Mouse (Mus musculus) heart, postnatal 0 days (tissue): ENCODE measurements around the gene Akap10. TPM values are rescaled to one million over a fixed set of nuclear protein-coding genes. Genes with fewer than 3 reads are reported as not detected.
"Not testable (repeated sequence)": the region's sequence is repeated elsewhere in the genome, so short reads cannot be mapped to it uniquely, and the experiment has no call there.

Source experiments
- ATAC-seq: fragments of 200-750 bp; cut with Nextera tagmentation; 2 replicates; pipeline ENCODE4 v1.8.0; 2017; ENCODE audit warnings: low read depth, moderate number of reproducible peaks, moderate library complexity; ENCODE audit not compliant: insufficient read depth
- DNase-seq: peaks from one replicate; pipeline ENCODE4 v3.0.0-alpha.2; 2016; ENCODE audit warnings: low spot score
- H3K27ac ChIP-seq: fragments of 300-500 bp; sonication (generic); 2 replicates; pipeline ENCODE4 v1.5.1; 2014; ENCODE audit warnings: low read depth, mild to moderate bottlenecking
- H3K27me3 ChIP-seq: fragments of 300-500 bp; sonication (generic); 2 replicates; pipeline ENCODE4 v1.6.1; 2014; ENCODE audit warnings: low read length, mixed read lengths; ENCODE audit not compliant: control insufficient read depth, insufficient read depth
- H3K36me3 ChIP-seq: fragments of 300-500 bp; sonication (generic); replicated peaks from 2 replicates; pipeline ENCODE4 v1.6.1; 2014; ENCODE audit warnings: low read length, mixed read lengths; ENCODE audit not compliant: control insufficient read depth, insufficient read depth
- H3K4me1 ChIP-seq: fragments of 300-500 bp; sonication (generic); 2 replicates; pipeline ENCODE4 v1.6.1; 2014; ENCODE audit warnings: antibody characterized with exemption; ENCODE audit not compliant: control insufficient read depth, insufficient read depth
- H3K4me2 ChIP-seq: fragments of 300-500 bp; sonication (generic); 2 replicates; pipeline ENCODE4 v1.6.1; 2014; ENCODE audit warnings: low read depth, mild to moderate bottlenecking, low read length, moderate library complexity
- H3K4me3 ChIP-seq: fragments of 300-500 bp; sonication (generic); 2 replicates; pipeline ENCODE4 v1.5.1; 2014; ENCODE audit warnings: low read depth, low read length
- H3K9ac ChIP-seq: fragments of 300-500 bp; sonication (generic); replicated peaks from 2 replicates; pipeline ENCODE4 v1.6.1; 2014; ENCODE audit warnings: low read depth, low read length, mixed read lengths
- H3K9me3 ChIP-seq: fragments of 300-500 bp; sonication (generic); replicated peaks from 2 replicates; pipeline ENCODE4 v1.6.1; 2016; ENCODE audit warnings: low read length; ENCODE audit not compliant: control insufficient read depth
- CTCF ChIP-seq: IDR thresholded peaks from 2 replicates; pipeline ENCODE4 v1.5.1; 2016; ENCODE audit warnings: antibody characterized with exemption, control low read depth, low read depth
- EP300 ChIP-seq: IDR thresholded peaks from 2 replicates; pipeline ENCODE4 v1.6.1; 2016; ENCODE audit warnings: antibody characterized with exemption, low read depth
- WGBS: fragments of 180-500 bp; shearing (Covaris S2); extraction: QIAGEN DNeasy Blood & Tissue Kit; methylation state at CpG from one replicate; pipeline ENCODE4 v1.1.7; 2014; 5-methylcytosine and 5-hydroxymethylcytosine counted together
- polyA plus RNA-seq: library from polyadenylated mRNA; unstranded; fragments of >200 nt; fragmentation: Nextera tagmentation; extraction: Ambion mirVana; gene quantifications from 2 replicates; pipeline ENCODE4 v1.2.1, GENCODE M21; 2015
- total RNA-seq: library from RNA; depleted of rRNA; stranded (reverse); fragments of >200 nt; gene quantifications from 2 replicates; pipeline ENCODE4 v1.2.3, GENCODE M21; 2014; ENCODE audit warnings: low replicate concordance; rRNA removed

The Akap10 gene
- total and polyA plus RNA-seq, 2 experiments from 2014 or later, result 8.8 to 25.7 TPM

DNA sequence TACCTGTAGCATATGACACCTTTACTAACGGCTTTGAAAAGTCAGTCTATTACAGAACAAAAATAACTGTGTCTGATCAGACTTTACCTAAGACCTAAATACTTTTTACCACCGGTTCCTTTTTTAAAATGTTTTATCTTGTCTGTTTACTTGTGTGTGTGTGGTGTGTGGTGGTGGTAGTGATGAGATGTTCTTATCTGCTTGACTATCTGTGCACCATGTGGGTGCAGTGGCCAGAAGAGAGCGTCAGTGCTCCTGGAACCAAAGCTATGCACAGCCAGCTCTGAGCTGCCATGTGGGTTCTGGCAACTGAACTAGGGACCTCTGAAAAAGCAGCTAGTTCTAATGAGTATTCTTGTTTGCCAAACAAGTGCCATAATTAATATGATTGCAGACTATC is 78.9 kb downstream of the Akap10 start:
- DNase-seq, result no peak

GRCm38 (mm10) chr11:61840663-61841062 is 89.4 kb downstream of the Akap10 start:
- H3K9me3 ChIP-seq, H3K9ac ChIP-seq, DNase-seq, H3K4me3 ChIP-seq, ATAC-seq, H3K4me2 ChIP-seq, H3K27ac ChIP-seq, H3K4me1 ChIP-seq, H3K27me3 ChIP-seq: not testable (repeated sequence)
- peaks cover 49% of the 10 kb centered on the region for H3K36me3 ChIP-seq
- WGBS, result 63% methylated on average over 3 of the region's 3 CpGs

More for the DNA sequence above, 78.9 kb downstream of the Akap10 start:
- Histone ChIP-seq H3K9ac (no peak overlapping the region), H3K4me2 (no peak overlapping the region), H3K36me3 (peaks cover 17% of the 10 kb centered on the region), H3K27ac (no peak overlapping the region), H3K4me1 (peaks cover 5% of the 10 kb centered on the region; the same call in 1 of the 2 replicates), H3K27me3 (no peaks in the 10 kb centered on the region), H3K4me3 (no peak overlapping the region), H3K9me3 (no peaks in the 10 kb centered on the region)
- WGBS, result 88% methylated on average over 3 of the region's 3 CpGs
- no peak for TF ChIP-seq CTCF
- ATAC-seq, result no peak

DNA sequence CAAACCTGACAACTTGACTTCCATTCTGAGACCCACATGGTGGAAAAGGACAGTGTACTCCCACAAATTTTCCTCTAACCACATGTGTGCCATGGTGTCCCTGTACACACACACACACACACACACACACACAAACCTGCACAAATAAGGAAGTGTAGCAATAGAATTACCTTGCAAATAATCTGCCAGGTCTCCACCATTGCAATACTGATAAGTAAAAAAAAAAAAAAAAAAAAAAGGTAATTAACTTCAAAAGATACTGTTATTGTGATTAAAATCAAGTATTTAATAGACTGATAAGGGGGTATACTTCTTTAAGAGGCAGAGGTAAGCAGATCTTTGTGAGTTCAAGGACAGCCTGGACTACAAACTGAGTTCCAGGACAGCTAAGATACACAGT is 90.1 kb downstream of the Akap10 start:
- Histone ChIP-seq H3K27ac (no peak overlapping the region), H3K9ac (no peak overlapping the region), H3K4me3 (no peak overlapping the region), H3K9me3 (no peaks in the 10 kb centered on the region), H3K27me3 (no peaks in the 10 kb centered on the region), H3K36me3 (peaks cover 44% of the 10 kb centered on the region), H3K4me1 (no peaks in the 10 kb centered on the region), H3K4me2 (no peak overlapping the region)
- TF ChIP-seq CTCF (no peak), EP300 (no peak)
- DNase-seq (no peak), ATAC-seq (no peak)

GRCm38 (mm10) chr11:61839182-61839581 is 90.9 kb downstream of the Akap10 start:
- DNase-seq (no peak), ATAC-seq (no peak)
- Histone ChIP-seq H3K4me3 (no peak overlapping the region), H3K36me3 (peaks cover 48% of the 10 kb centered on the region), H3K9ac (no peak overlapping the region), H3K4me1 (no peaks in the 10 kb centered on the region), H3K4me2 (no peak overlapping the region), H3K9me3 (no peaks in the 10 kb centered on the region), H3K27ac (no peak overlapping the region), H3K27me3 (no peaks in the 10 kb centered on the region)
- TF ChIP-seq EP300 (no peak), CTCF (no peak)
- WGBS, result 94% methylated on average over 1 of the region's 1 CpGs

Other genes starting within 250 kb of the Akap10 start
- gene Fam83g, start 246.2 kb downstream of the Akap10 start, total RNA-seq, result 0.62 and 2.6 TPM in 2 replicates
- 0.15 and 0.18 TPM in 2 replicates for gene Fam83g, start 246.2 kb downstream of the Akap10 start, polyA plus RNA-seq
- not detected in 2 replicates for gene Slc5a10, start 209.4 kb downstream of the Akap10 start, total RNA-seq
- gene Slc5a10, start 209.4 kb downstream of the Akap10 start, polyA plus RNA-seq, result not detected in 2 replicates
- gene Prpsap2, start 168.2 kb downstream of the Akap10 start, total RNA-seq, result 9.8 and 10.4 TPM in 2 replicates
- gene Prpsap2, start 168.2 kb downstream of the Akap10 start, polyA plus RNA-seq, result 9.8 and 11.0 TPM in 2 replicates
- 33.8 and 41.0 TPM in 2 replicates for gene Ulk2, start 75.2 kb downstream of the Akap10 start, total RNA-seq
- 8.6 and 9.2 TPM in 2 replicates for gene Ulk2, start 75.2 kb downstream of the Akap10 start, polyA plus RNA-seq
- gene Specc1, start 26.5 kb upstream of the Akap10 start, total RNA-seq, result 5.8 and 8.4 TPM in 2 replicates
- 4.7 and 5.2 TPM in 2 replicates for gene Specc1, start 26.5 kb upstream of the Akap10 start, polyA plus RNA-seq